Mouse (Mus musculus): ENCODE results near the gene Fam76b. TPM values are rescaled to one million over a fixed set of nuclear protein-coding genes. Genes with fewer than 3 reads are reported as not detected.

The Fam76b gene
- polyA plus RNA-seq, 1 experiment = 2.8 TPM

DNA sequence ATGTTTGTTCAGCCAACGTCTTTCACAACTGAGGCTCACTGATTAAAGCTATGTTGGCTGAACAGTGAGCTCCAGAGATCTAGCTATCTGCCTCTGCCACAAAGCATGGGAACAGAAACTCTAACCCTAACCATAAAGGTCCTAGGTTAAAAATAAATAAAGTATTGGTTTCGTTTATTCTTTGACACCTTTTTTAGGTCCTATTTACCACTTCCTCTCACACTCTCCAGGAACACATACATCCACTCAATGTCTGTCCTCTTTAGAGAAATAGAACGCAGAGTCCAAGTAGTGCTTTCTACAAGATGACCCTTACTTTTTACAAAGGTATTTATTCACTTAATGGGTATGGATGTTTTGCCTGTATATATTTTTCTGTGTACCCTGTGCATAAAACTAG, 6.7 kb upstream of the Fam76b start:
- peaks cover 34% of the 10 kb centered on the region for H3K36me3 ChIP-seq (ENCODE audit: control insufficient read depth, insufficient read depth)
- peaks cover 37% of the 10 kb centered on the region for H3K79me2 ChIP-seq (ENCODE audit: control insufficient read depth, insufficient read depth)
- TF ChIP-seq REST (IDR thresholded peaks at IDR 0.05; ENCODE audit: insufficient read depth, insufficient read length) = no peak
- no peak for TF ChIP-seq POLR2A (IDR thresholded peaks at IDR 0.05; ENCODE audit: insufficient read length, low read depth)
- TF ChIP-seq MYOD1 (IDR thresholded peaks at IDR 0.05; ENCODE audit: control insufficient read depth in 1 of 3, insufficient read length in 2 of 3, low read depth in 2 of 3) = no peak
- TF ChIP-seq SRF (IDR thresholded peaks at IDR 0.05; ENCODE audit: control insufficient read depth, insufficient read length, low read depth) = no peak
- TF ChIP-seq TCF12 (IDR thresholded peaks at IDR 0.05; ENCODE audit: insufficient read depth, poor library complexity, severe bottlenecking) = no peak
- no peak for TF ChIP-seq TCF3 (IDR thresholded peaks at IDR 0.05; ENCODE audit: insufficient read length, low read depth)
- no peak for TF ChIP-seq POLR2AphosphoS2 (IDR thresholded peaks at IDR 0.05; ENCODE audit: insufficient read length, low read depth)
- TF ChIP-seq CEBPB (IDR thresholded peaks at IDR 0.05; ENCODE audit: insufficient read depth, poor library complexity, severe bottlenecking) = no peak
- TF ChIP-seq MYOG (IDR thresholded peaks at IDR 0.05; ENCODE audit: control insufficient read depth in 1 of 3, insufficient read depth in 1 of 3, insufficient read length in 2 of 3, low read depth in 2 of 3) = no peak
- no peak for TF ChIP-seq E2F4 (IDR thresholded peaks at IDR 0.05; ENCODE audit: insufficient read depth)
- no peak for TF ChIP-seq USF1 (IDR thresholded peaks at IDR 0.05; ENCODE audit: low read depth)
- TF ChIP-seq MAX (IDR thresholded peaks at IDR 0.05; ENCODE audit: low read depth) = no peak
- H3K4me3 ChIP-seq = no peak overlapping the region
- no peaks in the 10 kb centered on the region for H3K27me3 ChIP-seq (ENCODE audit: control insufficient read depth, insufficient read depth, insufficient read length)
- no peak overlapping the region for H3ac ChIP-seq (ENCODE audit: control insufficient read depth, insufficient read length)
- H3K4me2 ChIP-seq (ENCODE audit: low read depth) = no peak overlapping the region

DNA sequence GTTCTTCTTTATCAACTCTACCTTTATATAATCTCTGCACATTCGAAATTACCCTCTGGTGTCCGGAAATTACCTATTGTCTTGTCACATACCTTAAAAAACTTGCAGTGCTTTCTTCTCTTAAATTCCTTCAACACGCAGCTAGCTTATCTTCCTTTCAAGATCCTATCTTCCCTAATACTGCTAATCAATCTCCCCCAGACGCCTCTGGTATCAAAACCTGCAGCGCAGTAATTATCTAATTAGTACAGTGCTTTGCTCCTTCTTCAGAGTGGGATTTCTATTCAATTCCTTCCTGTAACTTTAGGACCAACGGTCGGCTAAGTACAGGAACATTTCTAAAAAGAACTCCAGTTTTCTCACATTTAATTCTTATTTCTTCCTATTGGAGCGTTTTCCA, 1.6 kb upstream of the Fam76b start:
- peak overlapping the region; percentile 87 for H3K4me2 ChIP-seq (ENCODE audit: low read depth)
- peak overlapping the region; percentile 93 for H3K4me3 ChIP-seq
- peaks cover 60% of the 10 kb centered on the region for H3K79me2 ChIP-seq (ENCODE audit: control insufficient read depth, insufficient read depth)
- H3K27me3 ChIP-seq (ENCODE audit: control insufficient read depth, insufficient read depth, insufficient read length) = no peaks in the 10 kb centered on the region
- peak overlapping the region; percentile 39 for H3ac ChIP-seq (ENCODE audit: control insufficient read depth, insufficient read length)
- TF ChIP-seq POLR2A (IDR thresholded peaks at IDR 0.05; ENCODE audit: insufficient read length, low read depth) (no peak), MYOD1 (IDR thresholded peaks at IDR 0.05; ENCODE audit: control insufficient read depth in 1 of 3, insufficient read length in 2 of 3, low read depth in 2 of 3) (no peak), MYOG (IDR thresholded peaks at IDR 0.05; ENCODE audit: control insufficient read depth in 1 of 3, insufficient read depth in 1 of 3, insufficient read length in 2 of 3, low read depth in 2 of 3) (no peak), TCF3 (IDR thresholded peaks at IDR 0.05; ENCODE audit: insufficient read length, low read depth) (no peak), REST (IDR thresholded peaks at IDR 0.05; ENCODE audit: insufficient read depth, insufficient read length) (no peak), USF1 (IDR thresholded peaks at IDR 0.05; ENCODE audit: low read depth) (no peak)
- H3K36me3 ChIP-seq (ENCODE audit: control insufficient read depth, insufficient read depth) = peaks cover 8% of the 10 kb centered on the region

DNA sequence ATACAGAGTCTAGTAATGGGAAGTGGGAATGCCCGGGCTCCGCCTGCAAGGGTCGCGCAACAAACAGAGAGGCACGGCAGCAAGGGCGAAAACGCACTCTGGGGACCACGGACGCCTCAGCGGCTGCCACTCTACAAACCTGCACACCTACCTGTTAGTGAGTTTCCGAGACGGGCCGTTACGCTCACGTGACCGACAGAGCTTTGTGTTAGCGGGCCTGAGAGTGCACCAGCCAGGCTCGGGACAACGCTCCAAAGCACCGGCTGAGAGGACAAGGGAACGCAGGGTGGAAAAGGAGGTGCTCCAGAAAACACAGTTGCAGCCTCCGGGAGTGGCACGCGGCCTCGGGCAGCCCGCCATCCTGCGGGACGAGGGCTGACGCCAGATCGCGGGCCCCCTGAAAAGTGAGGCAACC, 1.1 kb upstream of the Fam76b start:
- H3K79me2 ChIP-seq (ENCODE audit: control insufficient read depth, insufficient read depth) = peaks cover 60% of the 10 kb centered on the region
- peak overlapping the region; percentile 39 for H3ac ChIP-seq (ENCODE audit: control insufficient read depth, insufficient read length)
- TF ChIP-seq MAX (IDR thresholded peaks at IDR 0.05; ENCODE audit: low read depth) = no peak
- TF ChIP-seq USF1 (IDR thresholded peaks at IDR 0.05; ENCODE audit: low read depth) = peak; percentile 77
- H3K4me3 ChIP-seq = peak overlapping the region; percentile 93
- H3K27me3 ChIP-seq (ENCODE audit: control insufficient read depth, insufficient read depth, insufficient read length) = no peaks in the 10 kb centered on the region
- H3K36me3 ChIP-seq (ENCODE audit: control insufficient read depth, insufficient read depth) = peaks cover 10% of the 10 kb centered on the region
- H3K4me2 ChIP-seq (ENCODE audit: low read depth) = peak overlapping the region; percentile 87

DNA sequence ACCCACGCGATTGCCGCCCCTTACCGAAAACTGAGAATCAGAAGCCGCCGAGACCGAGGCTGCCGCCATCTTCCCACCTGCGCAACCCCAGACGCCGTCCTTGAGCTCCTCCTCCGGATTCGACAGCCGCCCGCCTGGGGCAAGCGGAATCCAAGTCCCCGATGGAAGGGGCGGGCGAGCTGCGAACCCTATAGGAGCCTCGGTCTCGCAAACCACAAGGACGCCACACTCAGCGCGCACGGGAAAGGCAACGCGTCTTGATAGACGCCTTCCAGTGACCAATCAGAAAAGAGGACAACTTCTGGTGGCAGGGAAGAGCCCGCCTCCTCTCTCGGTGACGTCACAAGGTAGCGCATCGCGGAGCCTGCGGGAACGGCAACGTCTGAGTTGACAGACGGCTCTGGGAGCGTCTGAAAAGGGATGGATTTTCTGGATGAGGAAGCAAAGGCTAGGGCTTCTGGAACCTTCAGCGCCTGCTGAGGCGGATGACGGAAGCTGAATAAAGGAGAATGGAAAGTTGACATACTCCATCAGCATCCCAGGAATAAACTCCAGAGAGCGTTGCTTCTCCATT, 597 bp upstream of the Fam76b start, which contains the start of gene Cep57:
Gene Cep57, minus strand, starts transcription at position 276 of the 574 bp plus-strand sequence.
- peak; percentile 73 for TF ChIP-seq POLR2A (IDR thresholded peaks at IDR 0.05; ENCODE audit: insufficient read length, low read depth)
- TF ChIP-seq CEBPB (IDR thresholded peaks at IDR 0.05; ENCODE audit: insufficient read depth, poor library complexity, severe bottlenecking) = no peak
- no peak for TF ChIP-seq MYOD1 (IDR thresholded peaks at IDR 0.05; ENCODE audit: control insufficient read depth in 1 of 3, insufficient read length in 2 of 3, low read depth in 2 of 3)
- no peak for TF ChIP-seq SRF (IDR thresholded peaks at IDR 0.05; ENCODE audit: control insufficient read depth, insufficient read length, low read depth)
- no peak for TF ChIP-seq USF1 (IDR thresholded peaks at IDR 0.05; ENCODE audit: low read depth)
- peak; percentile 23 for TF ChIP-seq E2F4 (IDR thresholded peaks at IDR 0.05; ENCODE audit: insufficient read depth)
- no peak for TF ChIP-seq MYOG (IDR thresholded peaks at IDR 0.05; ENCODE audit: control insufficient read depth in 1 of 3, insufficient read depth in 1 of 3, insufficient read length in 2 of 3, low read depth in 2 of 3)
- peak; percentile 24 for TF ChIP-seq POLR2AphosphoS2 (IDR thresholded peaks at IDR 0.05; ENCODE audit: insufficient read length, low read depth)
- no peak for TF ChIP-seq TCF3 (IDR thresholded peaks at IDR 0.05; ENCODE audit: insufficient read length, low read depth)
- TF ChIP-seq TCF12 (IDR thresholded peaks at IDR 0.05; ENCODE audit: insufficient read depth, poor library complexity, severe bottlenecking) = no peak
- TF ChIP-seq MAX (IDR thresholded peaks at IDR 0.05; ENCODE audit: low read depth) = no peak
- no peak for TF ChIP-seq REST (IDR thresholded peaks at IDR 0.05; ENCODE audit: insufficient read depth, insufficient read length)
- H3K27me3 ChIP-seq (ENCODE audit: control insufficient read depth, insufficient read depth, insufficient read length) = no peaks in the 10 kb centered on the region
- peaks cover 15% of the 10 kb centered on the region for H3K36me3 ChIP-seq (ENCODE audit: control insufficient read depth, insufficient read depth)
- peak within 1 kb of the TSS; percentile 87 for H3K4me2 ChIP-seq (ENCODE audit: low read depth)
- H3K4me3 ChIP-seq = peak within 1 kb of the TSS; percentile 93
- peaks cover 60% of the 10 kb centered on the region for H3K79me2 ChIP-seq (ENCODE audit: control insufficient read depth, insufficient read depth)
- H3ac ChIP-seq (ENCODE audit: control insufficient read depth, insufficient read length) = peak within 1 kb of the TSS; percentile 39

- no peaks in the 10 kb centered on the region for H3K27me3 ChIP-seq (ENCODE audit: control insufficient read depth, insufficient read depth, insufficient read length)
- no peak for TF ChIP-seq POLR2AphosphoS2 (IDR thresholded peaks at IDR 0.05; ENCODE audit: insufficient read length, low read depth)
- no peak for TF ChIP-seq MAX (IDR thresholded peaks at IDR 0.05; ENCODE audit: low read depth)
- TF ChIP-seq TCF12 (IDR thresholded peaks at IDR 0.05; ENCODE audit: insufficient read depth, poor library complexity, severe bottlenecking) = no peak
- no peak for TF ChIP-seq MYOG (IDR thresholded peaks at IDR 0.05; ENCODE audit: control insufficient read depth in 1 of 3, insufficient read depth in 1 of 3, insufficient read length in 2 of 3, low read depth in 2 of 3)
- no peak for TF ChIP-seq POLR2A (IDR thresholded peaks at IDR 0.05; ENCODE audit: insufficient read length, low read depth)
- TF ChIP-seq USF1 (IDR thresholded peaks at IDR 0.05; ENCODE audit: low read depth) = no peak
- TF ChIP-seq CEBPB (IDR thresholded peaks at IDR 0.05; ENCODE audit: insufficient read depth, poor library complexity, severe bottlenecking) = no peak
- no peak for TF ChIP-seq SRF (IDR thresholded peaks at IDR 0.05; ENCODE audit: control insufficient read depth, insufficient read length, low read depth)
- no peak for TF ChIP-seq MYOD1 (IDR thresholded peaks at IDR 0.05; ENCODE audit: control insufficient read depth in 1 of 3, insufficient read length in 2 of 3, low read depth in 2 of 3)
- no peak for TF ChIP-seq REST (IDR thresholded peaks at IDR 0.05; ENCODE audit: insufficient read depth, insufficient read length)
- TF ChIP-seq E2F4 (IDR thresholded peaks at IDR 0.05; ENCODE audit: insufficient read depth) = no peak
- no peak for TF ChIP-seq TCF3 (IDR thresholded peaks at IDR 0.05; ENCODE audit: insufficient read length, low read depth)
- peaks cover 52% of the 10 kb centered on the region for H3K79me2 ChIP-seq (ENCODE audit: control insufficient read depth, insufficient read depth)
- H3K36me3 ChIP-seq (ENCODE audit: control insufficient read depth, insufficient read depth) = peaks cover 19% of the 10 kb centered on the region
- H3ac ChIP-seq (ENCODE audit: control insufficient read depth, insufficient read length) = peak overlapping the region; percentile 39
- H3K4me3 ChIP-seq = peak overlapping the region; percentile 93
- H3K4me2 ChIP-seq (ENCODE audit: low read depth) = peak overlapping the region; percentile 84
Measured at GRCm38 (mm10) chr9:13828087-13828441, 548 bp downstream of the Fam76b start.
